Mouse (Mus musculus) intestine, embryonic 14.5 days (tissue): ENCODE results near the gene Cyth2. TPM values are rescaled to one million over a fixed set of nuclear protein-coding genes. Genes with fewer than 3 reads are reported as not detected.
A peak's percentile ranks its signal among the peaks of the same experiment; 100 is the strongest.

Experiments used
- ATAC-seq: fragments of 200-750 bp; cut with Nextera tagmentation; replicated peaks from 2 replicates; pipeline ENCODE4 v1.8.0; 2017; ENCODE audit warnings: low read depth, moderate number of reproducible peaks, moderate TSS enrichment, moderate library complexity; ENCODE audit not compliant: low FRiP score, low TSS enrichment
- DNase-seq: peaks from one replicate; pipeline ENCODE4 v3.0.0-alpha.2; 2018; ENCODE audit warnings: low spot score
- H3K27ac ChIP-seq: fragments of 300-500 bp; sonication (generic); 2 replicates; pipeline ENCODE4 v1.5.1; 2014; ENCODE audit warnings: low read depth, mild to moderate bottlenecking, control low read depth
- H3K27me3 ChIP-seq: fragments of 300-500 bp; sonication (generic); replicated peaks from 2 replicates; pipeline ENCODE4 v1.6.1; 2014; ENCODE audit warnings: low read length, control low read depth; ENCODE audit not compliant: control insufficient read depth, insufficient read depth
- H3K36me3 ChIP-seq: fragments of 300-500 bp; sonication (generic); 2 replicates; pipeline ENCODE4 v1.6.1; 2014; ENCODE audit warnings: low read length, control low read depth; ENCODE audit not compliant: control insufficient read depth, insufficient read depth
- H3K4me1 ChIP-seq: fragments of 300-500 bp; sonication (generic); replicated peaks from 2 replicates; pipeline ENCODE4 v1.6.1; 2014; ENCODE audit warnings: low read length, control low read depth, mixed read lengths; ENCODE audit not compliant: control insufficient read depth, insufficient read depth
- H3K4me2 ChIP-seq: fragments of 300-500 bp; sonication (generic); 2 replicates; pipeline ENCODE4 v1.6.1; 2014; ENCODE audit warnings: low read length
- H3K4me3 ChIP-seq: fragments of 300-500 bp; sonication (generic); 2 replicates; pipeline ENCODE4 v1.5.1; 2014; ENCODE audit warnings: low read depth, low read length, control low read depth, mixed read lengths
- H3K9ac ChIP-seq: fragments of 300-500 bp; sonication (generic); 2 replicates; pipeline ENCODE4 v1.6.1; 2014; ENCODE audit warnings: mild to moderate bottlenecking, low read length
- H3K9me3 ChIP-seq: fragments of 300-500 bp; sonication (generic); 2 replicates; pipeline ENCODE4 v1.6.1; 2016; ENCODE audit warnings: low read length, control low read depth; ENCODE audit not compliant: control insufficient read depth
- WGBS: fragments of 180-500 bp; shearing (Covaris S2); extraction: QIAGEN DNeasy Blood & Tissue Kit; methylation state at CpG from one replicate; pipeline ENCODE4 v1.1.7; 2014; 5-methylcytosine and 5-hydroxymethylcytosine counted together
- polyA plus RNA-seq: library from polyadenylated mRNA; unstranded; fragments of >200 nt; fragmentation: Nextera tagmentation; extraction: Ambion mirVana; gene quantifications from 2 replicates; pipeline ENCODE4 v1.2.1, GENCODE M21; 2014

The Cyth2 gene
- polyA plus RNA-seq, 1 experiment from 2014 or later = 95.5 TPM

DNA sequence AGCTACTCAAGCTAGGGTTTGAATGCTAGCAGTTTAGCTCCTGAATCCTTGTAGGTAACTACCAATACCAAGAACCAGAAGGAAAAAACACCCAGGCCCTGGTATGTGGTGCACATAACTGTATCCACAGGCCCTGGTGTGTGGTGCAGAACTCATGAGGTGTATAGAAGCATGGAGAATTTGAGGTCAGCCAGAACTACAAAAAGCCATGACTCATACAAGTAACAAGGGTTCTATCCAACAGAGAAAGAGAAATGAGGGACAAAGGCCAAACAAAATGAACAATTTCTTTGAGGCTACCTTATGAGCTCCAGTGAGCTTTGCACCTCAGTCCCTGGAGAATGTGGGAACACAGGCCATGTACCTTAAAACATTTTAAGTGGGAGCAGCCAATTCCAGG is 6.5 kb upstream of the Cyth2 start:
- Histone ChIP-seq H3K4me1 (no peaks in the 10 kb centered on the region), H3K4me3 (no peak overlapping the region), H3K27me3 (no peaks in the 10 kb centered on the region), H3K36me3 (peaks cover 32% of the 10 kb centered on the region), H3K27ac (no peak overlapping the region), H3K4me2 (no peak overlapping the region), H3K9ac (no peak overlapping the region), H3K9me3 (no peaks in the 10 kb centered on the region)
- ATAC-seq (no peak), DNase-seq (no peak)

- no peak overlapping the region for H3K9ac ChIP-seq
These were observed 5.5 kb upstream of the Cyth2 start for GRCm38 (mm10) chr7:45819843-45820242.

DNA sequence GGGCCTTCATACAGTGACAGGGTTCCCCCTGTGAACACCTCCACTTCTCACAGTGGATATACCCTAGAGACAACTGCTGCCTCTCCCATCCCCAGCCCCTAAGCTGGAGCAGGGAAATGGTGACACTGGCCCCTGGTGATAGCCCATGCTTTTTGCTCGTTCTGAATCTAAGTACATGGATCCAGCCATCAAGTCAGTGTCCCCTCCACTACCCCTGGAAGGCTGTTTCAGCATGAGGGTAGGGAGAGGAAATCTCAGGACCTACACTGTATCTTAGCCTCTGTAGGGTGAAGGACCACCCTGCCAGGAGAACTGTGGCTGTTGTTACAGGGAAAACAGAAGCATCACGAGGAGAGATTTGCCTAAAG is 1.6 kb upstream of the Cyth2 start:
- no peak overlapping the region for H3K27ac ChIP-seq
- no peaks in the 10 kb centered on the region for H3K27me3 ChIP-seq
- 67% methylated on average over 2 of the region's 2 CpGs for WGBS
- peaks cover 16% of the 10 kb centered on the region for H3K4me1 ChIP-seq
- H3K9me3 ChIP-seq = no peaks in the 10 kb centered on the region
- ATAC-seq = no peak
- H3K36me3 ChIP-seq = peaks cover 19% of the 10 kb centered on the region
- H3K4me3 ChIP-seq = no peak overlapping the region
- no peak overlapping the region for H3K9ac ChIP-seq
- H3K4me2 ChIP-seq = no peak overlapping the region
- no peak for DNase-seq

More at GRCm38 (mm10) chr7:45819843-45820242, 5.5 kb upstream of the Cyth2 start:
- Histone ChIP-seq H3K27me3 (no peaks in the 10 kb centered on the region), H3K4me3 (peak overlapping the region; percentile 13), H3K9me3 (no peaks in the 10 kb centered on the region), H3K4me1 (peaks cover 5% of the 10 kb centered on the region), H3K27ac (no peak overlapping the region), H3K36me3 (peaks cover 21% of the 10 kb centered on the region), H3K4me2 (peak overlapping the region; percentile 44)
- 11% methylated on average over 25 of the region's 25 CpGs for WGBS
- no peak for ATAC-seq
- DNase-seq = no peak

- peak overlapping the region; percentile 55; the same call in 1 of the 2 replicates for H3K4me2 ChIP-seq
- no peak overlapping the region for H3K9ac ChIP-seq
These were observed 1.1 kb upstream of the Cyth2 start for GRCm38 (mm10) chr7:45815323-45815983.

DNA sequence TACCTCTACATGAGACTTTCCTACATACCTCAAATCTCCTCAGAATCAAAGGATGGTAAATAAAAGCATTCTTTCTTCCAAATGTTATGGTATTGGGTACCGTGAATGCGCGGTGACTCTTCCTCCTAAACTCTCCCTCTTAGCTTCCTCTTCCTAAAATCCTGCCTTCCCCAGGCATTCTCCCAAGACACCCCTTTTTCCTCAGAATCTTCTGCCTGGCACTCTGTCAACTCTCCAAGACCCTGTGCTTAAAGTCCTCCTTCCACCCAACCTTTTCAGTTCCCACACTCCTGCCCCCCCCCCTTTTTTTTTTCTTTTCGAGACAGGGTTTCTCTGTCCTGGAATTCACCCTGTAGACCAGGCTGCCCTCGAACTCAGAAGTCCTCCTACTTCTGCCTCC is 460 bp upstream of the Cyth2 start:
- H3K27ac ChIP-seq = no peak overlapping the region; the same call in 1 of the 2 replicates
- H3K4me3 ChIP-seq = peak overlapping the region; percentile 25
- peak overlapping the region; percentile 55 for H3K4me2 ChIP-seq
- ATAC-seq (no peak), DNase-seq (no peak)
- no peak overlapping the region for H3K9ac ChIP-seq
- peaks cover 30% of the 10 kb centered on the region for H3K36me3 ChIP-seq
- WGBS = 3% methylated on average over 5 of the region's 5 CpGs
- peaks cover 16% of the 10 kb centered on the region for H3K4me1 ChIP-seq
- no peaks in the 10 kb centered on the region for H3K9me3 ChIP-seq
- H3K27me3 ChIP-seq = no peaks in the 10 kb centered on the region

More at GRCm38 (mm10) chr7:45815323-45815983, 1.1 kb upstream of the Cyth2 start:
- no peaks in the 10 kb centered on the region for H3K27me3 ChIP-seq
- no peak overlapping the region for H3K27ac ChIP-seq
- peaks cover 16% of the 10 kb centered on the region for H3K4me1 ChIP-seq
- no peak for DNase-seq
- WGBS = 62% methylated on average over 10 of the region's 10 CpGs
- no peak for ATAC-seq
- H3K36me3 ChIP-seq = peaks cover 24% of the 10 kb centered on the region
- H3K4me3 ChIP-seq = no peak overlapping the region
- no peaks in the 10 kb centered on the region for H3K9me3 ChIP-seq

DNA sequence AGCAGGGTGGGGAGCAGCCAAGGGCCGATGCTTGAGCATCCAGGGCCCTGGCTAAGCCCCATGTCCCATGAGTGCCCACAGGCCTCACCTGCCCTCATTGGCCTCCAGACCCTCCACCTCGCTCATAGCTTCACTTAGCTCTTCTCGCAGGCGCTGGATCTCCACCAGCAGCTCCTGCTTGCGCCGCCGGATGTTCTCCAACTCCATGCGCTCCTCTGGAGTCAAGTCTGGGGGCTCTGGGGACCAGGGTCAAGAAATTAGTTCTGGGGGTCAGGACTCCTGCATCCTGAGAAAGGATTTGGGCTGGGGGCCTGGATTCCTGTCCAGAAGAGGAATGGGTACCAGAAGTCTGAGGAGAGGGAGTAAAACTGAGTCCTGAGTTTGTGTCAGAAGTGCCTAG is 1.5 kb downstream of the Cyth2 start:
- Histone ChIP-seq H3K27me3 (no peaks in the 10 kb centered on the region), H3K4me2 (peak overlapping the region; percentile 93), H3K9ac (peak overlapping the region; percentile 100), H3K9me3 (no peaks in the 10 kb centered on the region), H3K4me3 (peak overlapping the region; percentile 95), H3K36me3 (peaks cover 50% of the 10 kb centered on the region), H3K27ac (no peak overlapping the region), H3K4me1 (peaks cover 16% of the 10 kb centered on the region)
- DNase-seq (no peak), ATAC-seq (no peak)
- 86% methylated on average over 8 of the region's 8 CpGs for WGBS

- no peak overlapping the region for H3K4me2 ChIP-seq
- no peak overlapping the region for H3K4me3 ChIP-seq
- no peaks in the 10 kb centered on the region for H3K9me3 ChIP-seq
- H3K27ac ChIP-seq = no peak overlapping the region
- DNase-seq (no peak), ATAC-seq (no peak)
- no peaks in the 10 kb centered on the region for H3K27me3 ChIP-seq
- 0 out of 2 replicates have a peak overlapping the region, but pooled peaks have one; percentile 2 for H3K9ac ChIP-seq
- H3K4me1 ChIP-seq = peaks cover 9% of the 10 kb centered on the region
- peaks cover 64% of the 10 kb centered on the region for H3K36me3 ChIP-seq
- 90% methylated on average over 13 of the region's 14 CpGs for WGBS
These were observed 4.9 kb downstream of the Cyth2 start for GRCm38 (mm10) chr7:45809276-45810075.

- Histone ChIP-seq H3K4me3 (no peak overlapping the region), H3K36me3 (peaks cover 64% of the 10 kb centered on the region), H3K4me1 (peaks cover 9% of the 10 kb centered on the region), H3K27ac (no peak overlapping the region), H3K27me3 (no peaks in the 10 kb centered on the region), H3K4me2 (no peak overlapping the region), H3K9ac (no peak overlapping the region), H3K9me3 (no peaks in the 10 kb centered on the region)
- ATAC-seq (no peak), DNase-seq (no peak)
- 46% methylated on average over 11 of the region's 11 CpGs for WGBS
These were observed 5.9 kb downstream of the Cyth2 start for GRCm38 (mm10) chr7:45808471-45808870.
